Mouse (Mus musculus): ENCODE measurements around the gene Bbs9. TPM values are rescaled to one million over a fixed set of nuclear protein-coding genes. Genes with fewer than 3 reads are reported as not detected.

Bbs9 gene
- total RNA-seq, 1 experiment = 10.3 TPM

- no peak for DNase-seq (ENCODE audit: low read depth, low spot score)
- in situ Hi-C loops (cut with MboI; ENCODE audit: low sequenced_read_pairs in 2 of 2, unreplicated experiment in 2 of 2) = loop anchor here in 1 of 2 experiments (25.0 kb wide), 1 partner anchor 310 kb away; no protein-coding TSS in a partner anchor
- H3K9ac ChIP-seq (ENCODE audit: insufficient read depth, low read depth, low read length, poor library complexity, severe bottlenecking) = no peak overlapping the region
- no peaks in the 10 kb centered on the region for H3K36me3 ChIP-seq (ENCODE audit: control insufficient read depth, insufficient read depth, low read length, poor library complexity, severe bottlenecking)
- no peak overlapping the region for H3K27ac ChIP-seq (ENCODE audit: insufficient read depth, low read depth, low read length, poor library complexity, severe bottlenecking)
- TF ChIP-seq ZNF384 (IDR thresholded peaks at IDR 0.05; ENCODE audit: low read depth, low read length) = no peak
- no peak for TF ChIP-seq ZC3H11A (IDR thresholded peaks at IDR 0.05; ENCODE audit: borderline replicate concordance, low read depth, low read length)
- TF ChIP-seq MAFK (IDR thresholded peaks at IDR 0.05; ENCODE audit: insufficient read depth, low read depth, low read length) = no peak
- TF ChIP-seq HCFC1 (IDR thresholded peaks at IDR 0.05; ENCODE audit: borderline replicate concordance, insufficient read depth, low read length) = no peak
- no peak for TF ChIP-seq CHD2 (IDR thresholded peaks at IDR 0.05; ENCODE audit: low read depth, low read length)
- no peak overlapping the region for H3K4me3 ChIP-seq (ENCODE audit: insufficient read depth in 1 of 2, low read depth in 1 of 2, low read length in 2 of 2, poor library complexity in 1 of 2, severe bottlenecking in 1 of 2)
- H3K4me1 ChIP-seq (ENCODE audit: control insufficient read depth in 2 of 2, insufficient read depth in 2 of 2, low read length in 2 of 2, poor library complexity in 1 of 2) = no peaks in the 10 kb centered on the region
- no peaks in the 10 kb centered on the region for H3K9me3 ChIP-seq (ENCODE audit: control insufficient read depth, insufficient read depth, low read depth, low read length)
Measured at GRCm38 (mm10) chr9:22702065-22702611, 226.6 kb downstream of the Bbs9 start.

GRCm38 (mm10) chr9:22702812-22703367, 227.4 kb downstream of the Bbs9 start:
- Histone ChIP-seq H3K9ac (ENCODE audit: insufficient read depth, low read depth, low read length, poor library complexity, severe bottlenecking) (no peak overlapping the region), H3K36me3 (ENCODE audit: control insufficient read depth, insufficient read depth, low read length, poor library complexity, severe bottlenecking) (no peaks in the 10 kb centered on the region), H3K4me3 (ENCODE audit: insufficient read depth in 1 of 2, low read depth in 1 of 2, low read length in 2 of 2, poor library complexity in 1 of 2, severe bottlenecking in 1 of 2) (no peak overlapping the region), H3K27ac (ENCODE audit: insufficient read depth, low read depth, low read length, poor library complexity, severe bottlenecking) (no peak overlapping the region), H3K9me3 (ENCODE audit: control insufficient read depth, insufficient read depth, low read depth, low read length) (no peaks in the 10 kb centered on the region), H3K4me1 (ENCODE audit: control insufficient read depth in 2 of 2, insufficient read depth in 2 of 2, low read length in 2 of 2, poor library complexity in 1 of 2) (no peaks in the 10 kb centered on the region)
- DNase-seq (ENCODE audit: low read depth, low spot score) = no peak
- in situ Hi-C loops (cut with MboI; ENCODE audit: low sequenced_read_pairs in 2 of 2, unreplicated experiment in 2 of 2) = loop anchor here in 1 of 2 experiments (25.0 kb wide), 1 partner anchor 309 kb away; no protein-coding TSS in a partner anchor
- TF ChIP-seq CHD2 (IDR thresholded peaks at IDR 0.05; ENCODE audit: low read depth, low read length) (no peak), HCFC1 (IDR thresholded peaks at IDR 0.05; ENCODE audit: borderline replicate concordance, insufficient read depth, low read length) (no peak), MAFK (IDR thresholded peaks at IDR 0.05; ENCODE audit: insufficient read depth, low read depth, low read length) (no peak), ZNF384 (IDR thresholded peaks at IDR 0.05; ENCODE audit: low read depth, low read length) (no peak), ZC3H11A (IDR thresholded peaks at IDR 0.05; ENCODE audit: borderline replicate concordance, low read depth, low read length) (no peak)

- in situ Hi-C loops (cut with MboI; ENCODE audit: low sequenced_read_pairs in 2 of 2, unreplicated experiment in 2 of 2) = loop anchor here in 1 of 2 experiments (25.0 kb wide), 1 partner anchor 309 kb away; no protein-coding TSS in a partner anchor
Measured at GRCm38 (mm10) chr9:22703541-22703940, 228.0 kb downstream of the Bbs9 start.

GRCm38 (mm10) chr9:22707166-22707913, 231.8 kb downstream of the Bbs9 start:
- no peak overlapping the region for H3K4me3 ChIP-seq (ENCODE audit: insufficient read depth in 1 of 2, low read depth in 1 of 2, low read length in 2 of 2, poor library complexity in 1 of 2, severe bottlenecking in 1 of 2)
- H3K36me3 ChIP-seq (ENCODE audit: control insufficient read depth, insufficient read depth, low read length, poor library complexity, severe bottlenecking) = no peaks in the 10 kb centered on the region
- no peak for DNase-seq (ENCODE audit: low read depth, low spot score)
- in situ Hi-C loops (cut with MboI; ENCODE audit: low sequenced_read_pairs in 2 of 2, unreplicated experiment in 2 of 2) = loop anchor here in 1 of 2 experiments (25.0 kb wide), 1 partner anchor 305 kb away; no protein-coding TSS in a partner anchor
- H3K9me3 ChIP-seq (ENCODE audit: control insufficient read depth, insufficient read depth, low read depth, low read length) = no peaks in the 10 kb centered on the region
- H3K27ac ChIP-seq (ENCODE audit: insufficient read depth, low read depth, low read length, poor library complexity, severe bottlenecking) = no peak overlapping the region
- no peak overlapping the region for H3K9ac ChIP-seq (ENCODE audit: insufficient read depth, low read depth, low read length, poor library complexity, severe bottlenecking)
- H3K4me1 ChIP-seq (ENCODE audit: control insufficient read depth in 2 of 2, insufficient read depth in 2 of 2, low read length in 2 of 2, poor library complexity in 1 of 2) = no peaks in the 10 kb centered on the region
- TF ChIP-seq ZC3H11A (IDR thresholded peaks at IDR 0.05; ENCODE audit: borderline replicate concordance, low read depth, low read length) = no peak
- TF ChIP-seq MAFK (IDR thresholded peaks at IDR 0.05; ENCODE audit: insufficient read depth, low read depth, low read length) = no peak
- TF ChIP-seq CHD2 (IDR thresholded peaks at IDR 0.05; ENCODE audit: low read depth, low read length) = no peak
- no peak for TF ChIP-seq ZNF384 (IDR thresholded peaks at IDR 0.05; ENCODE audit: low read depth, low read length)
- TF ChIP-seq HCFC1 (IDR thresholded peaks at IDR 0.05; ENCODE audit: borderline replicate concordance, insufficient read depth, low read length) = no peak

More at GRCm38 (mm10) chr9:22703541-22703940, 228.0 kb downstream of the Bbs9 start:
- Histone ChIP-seq H3K9ac (ENCODE audit: insufficient read depth, low read depth, low read length, poor library complexity, severe bottlenecking) (no peak overlapping the region), H3K4me1 (ENCODE audit: control insufficient read depth in 2 of 2, insufficient read depth in 2 of 2, low read length in 2 of 2, poor library complexity in 1 of 2) (no peaks in the 10 kb centered on the region), H3K4me3 (ENCODE audit: insufficient read depth in 1 of 2, low read depth in 1 of 2, low read length in 2 of 2, poor library complexity in 1 of 2, severe bottlenecking in 1 of 2) (no peak overlapping the region), H3K9me3 (ENCODE audit: control insufficient read depth, insufficient read depth, low read depth, low read length) (no peaks in the 10 kb centered on the region), H3K36me3 (ENCODE audit: control insufficient read depth, insufficient read depth, low read length, poor library complexity, severe bottlenecking) (no peaks in the 10 kb centered on the region), H3K27ac (ENCODE audit: insufficient read depth, low read depth, low read length, poor library complexity, severe bottlenecking) (no peak overlapping the region)
- DNase-seq (ENCODE audit: low read depth, low spot score) = no peak
- TF ChIP-seq HCFC1 (IDR thresholded peaks at IDR 0.05; ENCODE audit: borderline replicate concordance, insufficient read depth, low read length) (no peak), ZC3H11A (IDR thresholded peaks at IDR 0.05; ENCODE audit: borderline replicate concordance, low read depth, low read length) (peak; percentile 55; the same call in 1 of the 2 replicates)

Measured in ES-E14 (cell line).